Mouse (Mus musculus): Measurements from ENCODE around the gene Lrrc8d. TPM values are rescaled to one million over a fixed set of nuclear protein-coding genes. Genes with fewer than 3 reads are reported as not detected.

The Lrrc8d gene
- polyA plus RNA-seq, 1 experiment: 24.8 TPM

- TF ChIP-seq MAX (IDR thresholded peaks at IDR 0.05; ENCODE audit: low read depth) (no peak), TCF3 (IDR thresholded peaks at IDR 0.05; ENCODE audit: insufficient read length, low read depth) (no peak), REST (IDR thresholded peaks at IDR 0.05; ENCODE audit: insufficient read depth, insufficient read length) (no peak), E2F4 (IDR thresholded peaks at IDR 0.05; ENCODE audit: insufficient read depth) (no peak)
- H3K36me3 ChIP-seq (ENCODE audit: control insufficient read depth, insufficient read depth): no peaks in the 10 kb centered on the region
- no peak overlapping the region for H3K4me3 ChIP-seq
- H3K79me2 ChIP-seq (ENCODE audit: control insufficient read depth, insufficient read depth): peaks cover 19% of the 10 kb centered on the region
- no peak overlapping the region for H3K4me2 ChIP-seq (ENCODE audit: low read depth)
- no peaks in the 10 kb centered on the region for H3K27me3 ChIP-seq (ENCODE audit: control insufficient read depth, insufficient read depth, insufficient read length)
- H3ac ChIP-seq (ENCODE audit: control insufficient read depth, insufficient read length): no peak overlapping the region
Measured at GRCm38 (mm10) chr5:105714446-105714845, 14.7 kb downstream of the Lrrc8d start.

GRCm38 (mm10) chr5:105715095-105715494 lies 15.3 kb downstream of the Lrrc8d start:
- H3K27me3 ChIP-seq (ENCODE audit: control insufficient read depth, insufficient read depth, insufficient read length): no peaks in the 10 kb centered on the region
- peaks cover 18% of the 10 kb centered on the region for H3K79me2 ChIP-seq (ENCODE audit: control insufficient read depth, insufficient read depth)
- TF ChIP-seq REST (IDR thresholded peaks at IDR 0.05; ENCODE audit: insufficient read depth, insufficient read length) (no peak), SRF (IDR thresholded peaks at IDR 0.05; ENCODE audit: control insufficient read depth, insufficient read length, low read depth) (no peak), TCF3 (IDR thresholded peaks at IDR 0.05; ENCODE audit: insufficient read length, low read depth) (no peak), TCF12 (IDR thresholded peaks at IDR 0.05; ENCODE audit: insufficient read depth, poor library complexity, severe bottlenecking) (no peak), MYOG (IDR thresholded peaks at IDR 0.05; ENCODE audit: control insufficient read depth in 1 of 3, insufficient read depth in 1 of 3, insufficient read length in 2 of 3, low read depth in 2 of 3) (no peak), POLR2A (IDR thresholded peaks at IDR 0.05; ENCODE audit: insufficient read length, low read depth) (no peak), POLR2AphosphoS2 (IDR thresholded peaks at IDR 0.05; ENCODE audit: insufficient read length, low read depth) (no peak), E2F4 (IDR thresholded peaks at IDR 0.05; ENCODE audit: insufficient read depth) (no peak)
- no peak overlapping the region for H3ac ChIP-seq (ENCODE audit: control insufficient read depth, insufficient read length)
- H3K36me3 ChIP-seq (ENCODE audit: control insufficient read depth, insufficient read depth): no peaks in the 10 kb centered on the region
- H3K4me3 ChIP-seq: no peak overlapping the region
- H3K4me2 ChIP-seq (ENCODE audit: low read depth): no peak overlapping the region

- Histone ChIP-seq H3K4me3 (no peak overlapping the region), H3K79me2 (ENCODE audit: control insufficient read depth, insufficient read depth) (peaks cover 18% of the 10 kb centered on the region), H3K27me3 (ENCODE audit: control insufficient read depth, insufficient read depth, insufficient read length) (no peaks in the 10 kb centered on the region), H3K4me2 (ENCODE audit: low read depth) (no peak overlapping the region), H3ac (ENCODE audit: control insufficient read depth, insufficient read length) (no peak overlapping the region), H3K36me3 (ENCODE audit: control insufficient read depth, insufficient read depth) (no peaks in the 10 kb centered on the region)
- no peak for TF ChIP-seq REST (IDR thresholded peaks at IDR 0.05; ENCODE audit: insufficient read depth, insufficient read length)
- TF ChIP-seq POLR2A (IDR thresholded peaks at IDR 0.05; ENCODE audit: insufficient read length, low read depth): no peak
Measured at GRCm38 (mm10) chr5:105715531-105716124, 15.9 kb downstream of the Lrrc8d start.

- Histone ChIP-seq H3K27me3 (ENCODE audit: control insufficient read depth, insufficient read depth, insufficient read length) (no peaks in the 10 kb centered on the region), H3K4me3 (no peak overlapping the region), H3K4me2 (ENCODE audit: low read depth) (no peak overlapping the region), H3K36me3 (ENCODE audit: control insufficient read depth, insufficient read depth) (no peaks in the 10 kb centered on the region), H3K79me2 (ENCODE audit: control insufficient read depth, insufficient read depth) (peaks cover 18% of the 10 kb centered on the region), H3ac (ENCODE audit: control insufficient read depth, insufficient read length) (no peak overlapping the region)
- TF ChIP-seq TCF12 (IDR thresholded peaks at IDR 0.05; ENCODE audit: insufficient read depth, poor library complexity, severe bottlenecking) (no peak), TCF3 (IDR thresholded peaks at IDR 0.05; ENCODE audit: insufficient read length, low read depth) (no peak), CEBPB (IDR thresholded peaks at IDR 0.05; ENCODE audit: insufficient read depth, poor library complexity, severe bottlenecking) (no peak), USF1 (IDR thresholded peaks at IDR 0.05; ENCODE audit: low read depth) (no peak), POLR2AphosphoS2 (IDR thresholded peaks at IDR 0.05; ENCODE audit: insufficient read length, low read depth) (no peak), MYOD1 (IDR thresholded peaks at IDR 0.05; ENCODE audit: control insufficient read depth in 1 of 3, insufficient read length in 2 of 3, low read depth in 2 of 3) (no peak), POLR2A (IDR thresholded peaks at IDR 0.05; ENCODE audit: insufficient read length, low read depth) (no peak), REST (IDR thresholded peaks at IDR 0.05; ENCODE audit: insufficient read depth, insufficient read length) (no peak), MAX (IDR thresholded peaks at IDR 0.05; ENCODE audit: low read depth) (no peak), MYOG (IDR thresholded peaks at IDR 0.05; ENCODE audit: control insufficient read depth in 1 of 3, insufficient read depth in 1 of 3, insufficient read length in 2 of 3, low read depth in 2 of 3) (no peak), SRF (IDR thresholded peaks at IDR 0.05; ENCODE audit: control insufficient read depth, insufficient read length, low read depth) (no peak), E2F4 (IDR thresholded peaks at IDR 0.05; ENCODE audit: insufficient read depth) (no peak)
Measured at GRCm38 (mm10) chr5:105717294-105717693, 17.5 kb downstream of the Lrrc8d start.

GRCm38 (mm10) chr5:105718138-105718670 lies 18.4 kb downstream of the Lrrc8d start:
- TF ChIP-seq MYOD1 (IDR thresholded peaks at IDR 0.05; ENCODE audit: control insufficient read depth in 1 of 3, insufficient read length in 2 of 3, low read depth in 2 of 3) (no peak), MAX (IDR thresholded peaks at IDR 0.05; ENCODE audit: low read depth) (no peak), POLR2AphosphoS2 (IDR thresholded peaks at IDR 0.05; ENCODE audit: insufficient read length, low read depth) (no peak), TCF12 (IDR thresholded peaks at IDR 0.05; ENCODE audit: insufficient read depth, poor library complexity, severe bottlenecking) (no peak), MYOG (IDR thresholded peaks at IDR 0.05; ENCODE audit: control insufficient read depth in 1 of 3, insufficient read depth in 1 of 3, insufficient read length in 2 of 3, low read depth in 2 of 3) (no peak), CEBPB (IDR thresholded peaks at IDR 0.05; ENCODE audit: insufficient read depth, poor library complexity, severe bottlenecking) (no peak)
- no peak overlapping the region for H3K4me3 ChIP-seq
- no peaks in the 10 kb centered on the region for H3K36me3 ChIP-seq (ENCODE audit: control insufficient read depth, insufficient read depth)
- peaks cover 14% of the 10 kb centered on the region for H3K79me2 ChIP-seq (ENCODE audit: control insufficient read depth, insufficient read depth)
- H3ac ChIP-seq (ENCODE audit: control insufficient read depth, insufficient read length): no peak overlapping the region
- H3K4me2 ChIP-seq (ENCODE audit: low read depth): no peak overlapping the region
- H3K27me3 ChIP-seq (ENCODE audit: control insufficient read depth, insufficient read depth, insufficient read length): no peaks in the 10 kb centered on the region

Measured in myocyte (in vitro differentiated cells).